Mouse (Mus musculus): Measurements from ENCODE around the gene Zbed5. TPM values are rescaled to one million over a fixed set of nuclear protein-coding genes. Genes with fewer than 3 reads are reported as not detected.
A peak's percentile ranks its signal among the peaks of the same experiment; 100 is the strongest.
"Not testable (repeated sequence)": the region's sequence is repeated elsewhere in the genome, so short reads cannot be mapped to it uniquely, and the experiment has no call there.

The Zbed5 gene
- polyA plus RNA-seq, 1 experiment from 2014 or later = 12.0 TPM

- WGBS = under 1% methylated on average over 46 of the region's 46 CpGs
- Histone ChIP-seq H3K27ac (replicated peaks; ENCODE audit: low read depth, low read length) (peak within 1 kb of the TSS; percentile 82), H3K4me1 (ENCODE audit: control insufficient read depth, insufficient read depth, low read length) (no peaks in the 10 kb centered on the region), H3K9ac (replicated peaks; ENCODE audit: low read length) (peak within 1 kb of the TSS; percentile 91), H3K9me3 (replicated peaks; ENCODE audit: control insufficient read depth, low read length) (no peaks in the 10 kb centered on the region), H3K4me3 (ENCODE audit: low read depth, low read length) (peak within 1 kb of the TSS; percentile 80), H3K4me2 (ENCODE audit: low read depth, low read length) (peak within 1 kb of the TSS; percentile 80), H3K36me3 (replicated peaks; ENCODE audit: control insufficient read depth, insufficient read depth, low read depth, low read length) (peaks cover 5% of the 10 kb centered on the region), H3K27me3 (ENCODE audit: control insufficient read depth, insufficient read depth, low read length) (no peaks in the 10 kb centered on the region)
- DNase-seq (ENCODE audit: low spot score) (peak; percentile 98), ATAC-seq (replicated peaks; ENCODE audit: insufficient number of reproducible peaks, low FRiP score, low TSS enrichment, low read depth) (peak; percentile 98)
Measured at GRCm38 (mm10) chr5:129886911-129887636, 8.4 kb upstream of the Zbed5 start, which contains the start of gene Chchd2. TSS of gene Chchd2 (minus strand) at chr5:129887470.

- H3K9ac ChIP-seq (replicated peaks; ENCODE audit: low read length); H3K4me1 ChIP-seq (ENCODE audit: control insufficient read depth, insufficient read depth, low read length); DNase-seq (ENCODE audit: low spot score); ATAC-seq (replicated peaks; ENCODE audit: insufficient number of reproducible peaks, low FRiP score, low TSS enrichment, low read depth); H3K27ac ChIP-seq (replicated peaks; ENCODE audit: low read depth, low read length); H3K36me3 ChIP-seq (replicated peaks; ENCODE audit: control insufficient read depth, insufficient read depth, low read depth, low read length); H3K9me3 ChIP-seq (replicated peaks; ENCODE audit: control insufficient read depth, low read length); H3K4me3 ChIP-seq (ENCODE audit: low read depth, low read length); H3K4me2 ChIP-seq (ENCODE audit: low read depth, low read length); H3K27me3 ChIP-seq (ENCODE audit: control insufficient read depth, insufficient read depth, low read length): not testable (repeated sequence)
- 87% methylated on average over 4 of the region's 7 CpGs for WGBS
Measured at GRCm38 (mm10) chr5:129890390-129890789, 5.1 kb upstream of the Zbed5 start.

GRCm38 (mm10) chr5:129898449-129898848 lies 2.9 kb downstream of the Zbed5 start, which contains the start of gene Phkg1:
TSS of gene Phkg1 (minus strand) at chr5:129898549.
- Histone ChIP-seq H3K36me3 (replicated peaks; ENCODE audit: control insufficient read depth, insufficient read depth, low read depth, low read length) (no peaks in the 10 kb centered on the region; the same call in none of the 2 replicates), H3K9ac (replicated peaks; ENCODE audit: low read length) (no peak within 1 kb of the TSS), H3K27me3 (ENCODE audit: control insufficient read depth, insufficient read depth, low read length) (no peaks in the 10 kb centered on the region), H3K4me2 (ENCODE audit: low read depth, low read length) (no peak within 1 kb of the TSS), H3K4me1 (ENCODE audit: control insufficient read depth, insufficient read depth, low read length) (no peaks in the 10 kb centered on the region), H3K27ac (replicated peaks; ENCODE audit: low read depth, low read length) (no peak within 1 kb of the TSS), H3K4me3 (ENCODE audit: low read depth, low read length) (no peak within 1 kb of the TSS), H3K9me3 (replicated peaks; ENCODE audit: control insufficient read depth, low read length) (no peaks in the 10 kb centered on the region)
- no peak for DNase-seq (ENCODE audit: low spot score)
- WGBS = 82% methylated on average over 1 of the region's 1 CpGs
- ATAC-seq (replicated peaks; ENCODE audit: insufficient number of reproducible peaks, low FRiP score, low TSS enrichment, low read depth) = no peak

- WGBS = 26% methylated on average over 4 of the region's 4 CpGs
- no peaks in the 10 kb centered on the region for H3K36me3 ChIP-seq (replicated peaks; ENCODE audit: control insufficient read depth, insufficient read depth, low read depth, low read length)
- no peaks in the 10 kb centered on the region for H3K9me3 ChIP-seq (replicated peaks; ENCODE audit: control insufficient read depth, low read length)
- peak overlapping the region; percentile 67 for H3K9ac ChIP-seq (replicated peaks; ENCODE audit: low read length)
- ATAC-seq (replicated peaks; ENCODE audit: insufficient number of reproducible peaks, low FRiP score, low TSS enrichment, low read depth) (no peak), DNase-seq (ENCODE audit: low spot score) (peak; percentile 16)
- peak overlapping the region; percentile 78; the same call in 1 of the 2 replicates for H3K27ac ChIP-seq (replicated peaks; ENCODE audit: low read depth, low read length)
- H3K4me2 ChIP-seq (ENCODE audit: low read depth, low read length) = peak overlapping the region; percentile 64
- no peaks in the 10 kb centered on the region for H3K27me3 ChIP-seq (ENCODE audit: control insufficient read depth, insufficient read depth, low read length)
- H3K4me1 ChIP-seq (ENCODE audit: control insufficient read depth, insufficient read depth, low read length) = no peaks in the 10 kb centered on the region
- peak overlapping the region; percentile 65 for H3K4me3 ChIP-seq (ENCODE audit: low read depth, low read length)
Measured at GRCm38 (mm10) chr5:129907775-129908174, 12.3 kb downstream of the Zbed5 start.

- peak within 1 kb of the TSS; percentile 86 for H3K9ac ChIP-seq (replicated peaks; ENCODE audit: low read length)
- DNase-seq (ENCODE audit: low spot score) (peak; percentile 99), ATAC-seq (replicated peaks; ENCODE audit: insufficient number of reproducible peaks, low FRiP score, low TSS enrichment, low read depth) (peak; percentile 96)
- under 1% methylated on average over 63 of the region's 63 CpGs for WGBS
- H3K4me3 ChIP-seq (ENCODE audit: low read depth, low read length) = peak within 1 kb of the TSS; percentile 65
- H3K27me3 ChIP-seq (ENCODE audit: control insufficient read depth, insufficient read depth, low read length) = no peaks in the 10 kb centered on the region
- H3K4me1 ChIP-seq (ENCODE audit: control insufficient read depth, insufficient read depth, low read length) = no peaks in the 10 kb centered on the region
- H3K4me2 ChIP-seq (ENCODE audit: low read depth, low read length) = peak within 1 kb of the TSS; percentile 64
- peak within 1 kb of the TSS; percentile 78 for H3K27ac ChIP-seq (replicated peaks; ENCODE audit: low read depth, low read length)
- H3K36me3 ChIP-seq (replicated peaks; ENCODE audit: control insufficient read depth, insufficient read depth, low read depth, low read length) = no peaks in the 10 kb centered on the region
- no peaks in the 10 kb centered on the region for H3K9me3 ChIP-seq (replicated peaks; ENCODE audit: control insufficient read depth, low read length)
Measured at GRCm38 (mm10) chr5:129908242-129908965, 12.9 kb downstream of the Zbed5 start, which contains the start of gene Nupr1l. TSS of gene Nupr1l (plus strand) at chr5:129908540.

- H3K4me2 ChIP-seq (ENCODE audit: low read depth, low read length) = peak overlapping the region; percentile 64
- no peaks in the 10 kb centered on the region for H3K36me3 ChIP-seq (replicated peaks; ENCODE audit: control insufficient read depth, insufficient read depth, low read depth, low read length)
- no peak for ATAC-seq (replicated peaks; ENCODE audit: insufficient number of reproducible peaks, low FRiP score, low TSS enrichment, low read depth)
- WGBS = 74% methylated on average over 9 of the region's 9 CpGs
- no peaks in the 10 kb centered on the region for H3K9me3 ChIP-seq (replicated peaks; ENCODE audit: control insufficient read depth, low read length)
- H3K4me1 ChIP-seq (ENCODE audit: control insufficient read depth, insufficient read depth, low read length) = no peaks in the 10 kb centered on the region
- H3K27me3 ChIP-seq (ENCODE audit: control insufficient read depth, insufficient read depth, low read length) = no peaks in the 10 kb centered on the region
- peak overlapping the region; percentile 65 for H3K4me3 ChIP-seq (ENCODE audit: low read depth, low read length)
- no peak overlapping the region for H3K27ac ChIP-seq (replicated peaks; ENCODE audit: low read depth, low read length)
- H3K9ac ChIP-seq (replicated peaks; ENCODE audit: low read length) = peak overlapping the region; percentile 86
- DNase-seq (ENCODE audit: low spot score) = no peak
Measured at GRCm38 (mm10) chr5:129909147-129909546, 13.6 kb downstream of the Zbed5 start.

- no peak overlapping the region for H3K9ac ChIP-seq (replicated peaks; ENCODE audit: low read length)
- WGBS = 86% methylated on average over 7 of the region's 7 CpGs
- no peak overlapping the region for H3K4me2 ChIP-seq (ENCODE audit: low read depth, low read length)
Measured at GRCm38 (mm10) chr5:129909591-129909990, 14.1 kb downstream of the Zbed5 start.

GRCm38 (mm10) chr5:129914024-129914423 lies 18.5 kb downstream of the Zbed5 start:
- no peaks in the 10 kb centered on the region for H3K27me3 ChIP-seq (ENCODE audit: control insufficient read depth, insufficient read depth, low read length)
- H3K9me3 ChIP-seq (replicated peaks; ENCODE audit: control insufficient read depth, low read length) = no peaks in the 10 kb centered on the region
- no peak overlapping the region for H3K27ac ChIP-seq (replicated peaks; ENCODE audit: low read depth, low read length)
- no peak overlapping the region for H3K9ac ChIP-seq (replicated peaks; ENCODE audit: low read length)
- no peak overlapping the region for H3K4me2 ChIP-seq (ENCODE audit: low read depth, low read length)
- H3K4me1 ChIP-seq (ENCODE audit: control insufficient read depth, insufficient read depth, low read length) = no peaks in the 10 kb centered on the region
- H3K4me3 ChIP-seq (ENCODE audit: low read depth, low read length) = no peak overlapping the region
- DNase-seq (ENCODE audit: low spot score) = peak; percentile 43
- WGBS = 30% methylated on average over 2 of the region's 2 CpGs
- no peak for ATAC-seq (replicated peaks; ENCODE audit: insufficient number of reproducible peaks, low FRiP score, low TSS enrichment, low read depth)
- no peaks in the 10 kb centered on the region for H3K36me3 ChIP-seq (replicated peaks; ENCODE audit: control insufficient read depth, insufficient read depth, low read depth, low read length)

More at GRCm38 (mm10) chr5:129909591-129909990, 14.1 kb downstream of the Zbed5 start:
- Histone ChIP-seq H3K4me3 (ENCODE audit: low read depth, low read length) (no peak overlapping the region), H3K4me1 (ENCODE audit: control insufficient read depth, insufficient read depth, low read length) (no peaks in the 10 kb centered on the region), H3K27ac (replicated peaks; ENCODE audit: low read depth, low read length) (no peak overlapping the region), H3K27me3 (ENCODE audit: control insufficient read depth, insufficient read depth, low read length) (no peaks in the 10 kb centered on the region), H3K36me3 (replicated peaks; ENCODE audit: control insufficient read depth, insufficient read depth, low read depth, low read length) (no peaks in the 10 kb centered on the region), H3K9me3 (replicated peaks; ENCODE audit: control insufficient read depth, low read length) (no peaks in the 10 kb centered on the region)
- ATAC-seq (replicated peaks; ENCODE audit: insufficient number of reproducible peaks, low FRiP score, low TSS enrichment, low read depth) (no peak), DNase-seq (ENCODE audit: low spot score) (no peak)
